Mouse (Mus musculus) lung, embryonic 15.5 days (tissue): ENCODE results near the gene Trnp1. TPM values are rescaled to one million over a fixed set of nuclear protein-coding genes. Genes with fewer than 3 reads are reported as not detected.
A peak's percentile ranks its signal among the peaks of the same experiment; 100 is the strongest.

ENCODE experiments used
- ATAC-seq: fragments of 200-750 bp; cut with Nextera tagmentation; 2 replicates; pipeline ENCODE4 v1.8.0; 2017; ENCODE audit warnings: moderate number of reproducible peaks, borderline replicate concordance; ENCODE audit not compliant: low FRiP score, low TSS enrichment; ENCODE audit errors: extremely low read depth
- H3K27ac ChIP-seq: fragments of 300-500 bp; sonication (generic); 2 replicates; pipeline ENCODE4 v1.5.1; 2015; ENCODE audit warnings: moderate library complexity, mild to moderate bottlenecking, inconsistent platforms
- H3K27me3 ChIP-seq: fragments of 300-500 bp; sonication (generic); 2 replicates; pipeline ENCODE4 v1.6.1; 2015; ENCODE audit warnings: inconsistent platforms
- H3K36me3 ChIP-seq: fragments of 300-500 bp; sonication (generic); 2 replicates; pipeline ENCODE4 v1.6.1; 2015; ENCODE audit warnings: inconsistent platforms
- H3K4me1 ChIP-seq: fragments of 300-500 bp; sonication (generic); 2 replicates; pipeline ENCODE4 v1.6.1; 2015; ENCODE audit warnings: inconsistent platforms
- H3K4me2 ChIP-seq: fragments of 300-500 bp; sonication (generic); 2 replicates; pipeline ENCODE4 v1.6.1; 2015; ENCODE audit warnings: inconsistent platforms, mild to moderate bottlenecking, moderate library complexity
- H3K4me3 ChIP-seq: fragments of 300-500 bp; sonication (generic); 2 replicates; pipeline ENCODE4 v1.5.1; 2015; ENCODE audit warnings: mild to moderate bottlenecking, inconsistent platforms
- H3K9ac ChIP-seq: fragments of 300-500 bp; sonication (generic); 2 replicates; pipeline ENCODE4 v1.6.1; 2015; ENCODE audit warnings: inconsistent platforms
- H3K9me3 ChIP-seq: fragments of 300-500 bp; sonication (generic); 2 replicates; pipeline ENCODE4 v1.6.1; 2016; ENCODE audit warnings: inconsistent platforms
- WGBS: fragments of 180-500 bp; shearing (Covaris S2); methylation state at CpG from one replicate; pipeline ENCODE4 v1.1.7; 2015; 5-methylcytosine and 5-hydroxymethylcytosine counted together
- polyA plus RNA-seq: library from polyadenylated mRNA; unstranded; fragments of >200 nt; fragmentation: Nextera tagmentation; extraction: Ambion mirVana; gene quantifications from 2 replicates; pipeline ENCODE4 v1.2.1, GENCODE M21; 2015

Gene Trnp1
- polyA plus RNA-seq, 1 experiment from 2014 or later: 0.79 TPM

- no peak for ATAC-seq
- no peaks in the 10 kb centered on the region for H3K27me3 ChIP-seq
- H3K4me2 ChIP-seq: no peak overlapping the region
- WGBS: 18% methylated on average over 13 of the region's 13 CpGs
- H3K4me3 ChIP-seq: no peak overlapping the region
- peaks cover 11% of the 10 kb centered on the region for H3K4me1 ChIP-seq
- no peaks in the 10 kb centered on the region for H3K9me3 ChIP-seq
- no peaks in the 10 kb centered on the region for H3K36me3 ChIP-seq
- no peak overlapping the region for H3K9ac ChIP-seq
- H3K27ac ChIP-seq: no peak overlapping the region
These were observed 48.6 kb downstream of the Trnp1 start for GRCm38 (mm10) chr4:133449726-133450125.

- Histone ChIP-seq H3K9ac (no peak overlapping the region), H3K4me2 (no peak overlapping the region), H3K27me3 (no peaks in the 10 kb centered on the region), H3K36me3 (no peaks in the 10 kb centered on the region), H3K4me1 (peaks cover 11% of the 10 kb centered on the region), H3K9me3 (no peaks in the 10 kb centered on the region), H3K4me3 (no peak overlapping the region), H3K27ac (no peak overlapping the region)
- 63% methylated on average over 8 of the region's 8 CpGs for WGBS
- ATAC-seq: no peak
These were observed 49.5 kb downstream of the Trnp1 start for GRCm38 (mm10) chr4:133448708-133449388.

GRCm38 (mm10) chr4:133447967-133448366 lies 50.4 kb downstream of the Trnp1 start:
- Histone ChIP-seq H3K4me3 (no peak overlapping the region), H3K27me3 (no peaks in the 10 kb centered on the region), H3K4me1 (peaks cover 11% of the 10 kb centered on the region), H3K9ac (no peak overlapping the region), H3K4me2 (no peak overlapping the region), H3K27ac (no peak overlapping the region), H3K36me3 (no peaks in the 10 kb centered on the region), H3K9me3 (no peaks in the 10 kb centered on the region)
- WGBS: 79% methylated on average over 11 of the region's 11 CpGs
- ATAC-seq: no peak

GRCm38 (mm10) chr4:133447366-133447765 lies 51.0 kb downstream of the Trnp1 start:
- no peaks in the 10 kb centered on the region for H3K9me3 ChIP-seq
- no peak overlapping the region for H3K4me2 ChIP-seq
- H3K4me1 ChIP-seq: peaks cover 11% of the 10 kb centered on the region
- no peak overlapping the region for H3K9ac ChIP-seq
- no peak overlapping the region for H3K27ac ChIP-seq
- WGBS: 49% methylated on average over 5 of the region's 5 CpGs
- no peaks in the 10 kb centered on the region for H3K27me3 ChIP-seq
- no peak overlapping the region for H3K4me3 ChIP-seq
- no peak for ATAC-seq
- H3K36me3 ChIP-seq: no peaks in the 10 kb centered on the region

GRCm38 (mm10) chr4:133445727-133446126 lies 52.6 kb downstream of the Trnp1 start:
- ATAC-seq: no peak
- Histone ChIP-seq H3K9ac (no peak overlapping the region), H3K27ac (no peak overlapping the region), H3K4me2 (no peak overlapping the region), H3K9me3 (no peaks in the 10 kb centered on the region), H3K36me3 (no peaks in the 10 kb centered on the region), H3K4me3 (no peak overlapping the region), H3K27me3 (no peaks in the 10 kb centered on the region), H3K4me1 (peaks cover 8% of the 10 kb centered on the region)
- 85% methylated on average over 5 of the region's 5 CpGs for WGBS

GRCm38 (mm10) chr4:133443085-133443484 lies 55.3 kb downstream of the Trnp1 start:
- no peaks in the 10 kb centered on the region for H3K36me3 ChIP-seq
- no peak overlapping the region for H3K4me3 ChIP-seq
- peak overlapping the region; percentile 24; the same call in 1 of the 2 replicates for H3K27ac ChIP-seq
- H3K27me3 ChIP-seq: no peaks in the 10 kb centered on the region
- H3K4me1 ChIP-seq: peaks cover 14% of the 10 kb centered on the region
- H3K9ac ChIP-seq: no peak overlapping the region
- H3K9me3 ChIP-seq: no peaks in the 10 kb centered on the region
- no peak overlapping the region for H3K4me2 ChIP-seq
- no peak for ATAC-seq
- 60% methylated on average over 5 of the region's 5 CpGs for WGBS

- Histone ChIP-seq H3K27me3 (no peaks in the 10 kb centered on the region), H3K36me3 (no peaks in the 10 kb centered on the region), H3K4me2 (no peak overlapping the region), H3K4me3 (no peak overlapping the region), H3K9me3 (no peaks in the 10 kb centered on the region), H3K27ac (no peak overlapping the region), H3K9ac (no peak overlapping the region), H3K4me1 (peaks cover 14% of the 10 kb centered on the region)
- ATAC-seq: no peak
- WGBS: 44% methylated on average over 3 of the region's 3 CpGs
These were observed 56.2 kb downstream of the Trnp1 start for GRCm38 (mm10) chr4:133442194-133442593.

Other genes with a start within 250 kb of the Trnp1 start
- 1.1 and 2.1 TPM in 2 replicates for gene Sytl1, start 235.4 kb downstream of the Trnp1 start, polyA plus RNA-seq
- 79.8 and 81.9 TPM in 2 replicates for gene Tmem222, start 220.8 kb downstream of the Trnp1 start, polyA plus RNA-seq
- gene Wdtc1, start 145.1 kb downstream of the Trnp1 start, polyA plus RNA-seq: 10.8 and 11.2 TPM in 2 replicates
- gene Slc9a1, start 128.8 kb downstream of the Trnp1 start, polyA plus RNA-seq: 7.6 and 8.3 TPM in 2 replicates
- gene Tent5b, start 18.4 kb downstream of the Trnp1 start, polyA plus RNA-seq: 1.5 and 1.9 TPM in 2 replicates
- gene Kdf1, start 20.4 kb upstream of the Trnp1 start, polyA plus RNA-seq: 29.2 and 29.7 TPM in 2 replicates
- 300 and 313 TPM in 2 replicates for gene Nudc, start 47.4 kb upstream of the Trnp1 start, polyA plus RNA-seq
- 0.61 and 0.70 TPM in 2 replicates for gene Nr0b2, start 54.8 kb upstream of the Trnp1 start, polyA plus RNA-seq
- gene Gpatch3, start 76.2 kb upstream of the Trnp1 start, polyA plus RNA-seq: 6.3 and 9.9 TPM in 2 replicates
- gene Gpn2, start 85.8 kb upstream of the Trnp1 start, polyA plus RNA-seq: 20.7 and 20.8 TPM in 2 replicates
- 17.7 and 20.9 TPM in 2 replicates for gene Sfn, start 103.6 kb upstream of the Trnp1 start, polyA plus RNA-seq
- 6.2 and 7.7 TPM in 2 replicates for gene Zdhhc18, start 151.6 kb upstream of the Trnp1 start, polyA plus RNA-seq
- gene Pigv, start 174.1 kb upstream of the Trnp1 start, polyA plus RNA-seq: 18.4 and 20.2 TPM in 2 replicates